Mouse (Mus musculus) ovary, adult 18-20 months (tissue): Measurements from ENCODE around the gene Slc45a2.

ENCODE experiments used
- DNase-seq: peaks from one replicate; pipeline ENCODE4 v3.0.0; 2022; ENCODE audit warnings: low spot score, mixed read lengths

The Slc45a2 gene

GRCm38 (mm10) chr15:11066299-11066698 is 65.8 kb downstream of the Slc45a2 start:
- no peak for DNase-seq

GRCm38 (mm10) chr15:11067891-11068290 is 67.4 kb downstream of the Slc45a2 start:
- no peak for DNase-seq

- no peak for DNase-seq
Measured at GRCm38 (mm10) chr15:11075726-11076361, 75.3 kb downstream of the Slc45a2 start.
